Mouse (Mus musculus) kidney, embryonic 15.5 days (tissue): ENCODE data around the gene Dgke. TPM values are rescaled to one million over a fixed set of nuclear protein-coding genes. Genes with fewer than 3 reads are reported as not detected.

Experiments
- ATAC-seq: fragments of 200-750 bp; cut with Nextera tagmentation; replicated peaks from 2 replicates; pipeline ENCODE4 v1.8.0; 2017; ENCODE audit warnings: moderate TSS enrichment; ENCODE audit not compliant: low FRiP score
- H3K27ac ChIP-seq: fragments of 300-500 bp; sonication (generic); 2 replicates; pipeline ENCODE4 v1.5.1; 2015; ENCODE audit warnings: mild to moderate bottlenecking, inconsistent platforms
- H3K27me3 ChIP-seq: fragments of 300-500 bp; sonication (generic); 2 replicates; pipeline ENCODE4 v1.6.1; 2015; ENCODE audit warnings: inconsistent platforms
- H3K36me3 ChIP-seq: fragments of 300-500 bp; sonication (generic); 2 replicates; pipeline ENCODE4 v1.6.1; 2015; ENCODE audit warnings: inconsistent platforms
- H3K4me1 ChIP-seq: fragments of 300-500 bp; sonication (generic); 2 replicates; pipeline ENCODE4 v1.6.1; 2015; ENCODE audit warnings: inconsistent platforms
- H3K4me2 ChIP-seq: fragments of 300-500 bp; sonication (generic); 2 replicates; pipeline ENCODE4 v1.6.1; 2015; ENCODE audit warnings: moderate library complexity, mild to moderate bottlenecking, inconsistent platforms
- H3K4me3 ChIP-seq: fragments of 300-500 bp; sonication (generic); replicated peaks from 2 replicates; pipeline ENCODE4 v1.5.1; 2015; ENCODE audit warnings: mild to moderate bottlenecking, inconsistent platforms
- H3K9ac ChIP-seq: fragments of 300-500 bp; sonication (generic); 2 replicates; pipeline ENCODE4 v1.6.1; 2015; ENCODE audit warnings: mild to moderate bottlenecking, inconsistent platforms
- H3K9me3 ChIP-seq: fragments of 300-500 bp; sonication (generic); replicated peaks from 2 replicates; pipeline ENCODE4 v1.6.1; 2016; ENCODE audit warnings: inconsistent platforms
- WGBS: fragments of 180-500 bp; shearing (Covaris S2); methylation state at CpG from one replicate; pipeline ENCODE4 v1.1.7; 2015; ENCODE audit warnings: mixed read lengths; 5-methylcytosine and 5-hydroxymethylcytosine counted together
- polyA plus RNA-seq: library from polyadenylated mRNA; unstranded; fragments of >200 nt; fragmentation: Nextera tagmentation; extraction: Ambion mirVana; gene quantifications from 2 replicates; pipeline ENCODE4 v1.2.1, GENCODE M21; 2015

Gene Dgke
- polyA plus RNA-seq, 1 experiment from 2014 or later, result 4.6 TPM

DNA sequence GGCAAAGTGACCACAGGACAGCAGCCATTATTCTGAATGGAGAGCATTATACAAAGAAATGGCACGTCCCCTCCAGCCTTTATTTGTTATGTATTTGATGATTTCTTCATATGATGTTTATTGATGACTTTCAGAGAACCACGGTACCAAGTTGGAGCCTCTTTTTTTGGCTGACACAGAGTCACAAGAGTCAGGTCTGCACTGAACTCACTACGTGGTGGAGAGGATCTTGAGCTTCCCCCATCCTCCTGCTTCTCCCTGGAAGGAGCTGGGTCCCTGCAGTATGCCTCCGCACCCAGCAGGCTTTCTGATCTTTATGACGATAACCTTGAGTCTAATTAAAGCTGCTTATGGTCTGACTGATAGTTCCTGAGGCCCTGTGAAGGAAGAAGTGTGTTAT is 4.9 kb upstream of the Dgke start:
- 68% methylated on average over 5 of the region's 5 CpGs for WGBS
- ATAC-seq, result no peak

DNA sequence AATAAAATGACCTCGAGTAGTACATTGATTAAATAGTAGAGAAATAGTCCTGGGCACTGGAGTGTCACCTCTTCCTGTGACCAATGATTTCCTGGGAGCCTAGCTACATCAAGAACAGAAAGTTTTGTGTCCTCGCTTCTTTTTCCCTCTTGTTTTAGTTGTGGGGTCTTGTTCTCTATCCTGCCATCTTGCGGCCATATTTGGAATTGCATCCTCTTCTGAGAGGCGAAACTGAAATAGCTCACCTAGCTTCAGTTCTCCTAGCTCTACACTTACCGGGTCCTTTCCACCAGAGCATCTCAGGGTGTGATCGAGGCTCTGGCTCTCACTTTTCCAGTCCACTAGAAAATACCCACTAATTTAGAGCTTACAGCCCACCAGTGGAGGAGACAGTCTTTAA is 2.7 kb upstream of the Dgke start:
- no peak overlapping the region for H3K9ac ChIP-seq
- 28% methylated on average over 6 of the region's 6 CpGs for whole genome bisulfite sequencing

More for the DNA sequence above, 4.9 kb upstream of the Dgke start:
- H3K27ac ChIP-seq, result no peak overlapping the region
- H3K4me2 ChIP-seq, result no peak overlapping the region
- 0 out of 2 replicates have a peak, but pooled peaks cover 3% of the 10 kb centered on the region for H3K27me3 ChIP-seq
- H3K4me1 ChIP-seq, result 0 out of 2 replicates have a peak, but pooled peaks cover 11% of the 10 kb centered on the region
- no peak overlapping the region for H3K9ac ChIP-seq
- no peaks in the 10 kb centered on the region for H3K36me3 ChIP-seq
- no peaks in the 10 kb centered on the region for H3K9me3 ChIP-seq
- no peak overlapping the region for H3K4me3 ChIP-seq

DNA sequence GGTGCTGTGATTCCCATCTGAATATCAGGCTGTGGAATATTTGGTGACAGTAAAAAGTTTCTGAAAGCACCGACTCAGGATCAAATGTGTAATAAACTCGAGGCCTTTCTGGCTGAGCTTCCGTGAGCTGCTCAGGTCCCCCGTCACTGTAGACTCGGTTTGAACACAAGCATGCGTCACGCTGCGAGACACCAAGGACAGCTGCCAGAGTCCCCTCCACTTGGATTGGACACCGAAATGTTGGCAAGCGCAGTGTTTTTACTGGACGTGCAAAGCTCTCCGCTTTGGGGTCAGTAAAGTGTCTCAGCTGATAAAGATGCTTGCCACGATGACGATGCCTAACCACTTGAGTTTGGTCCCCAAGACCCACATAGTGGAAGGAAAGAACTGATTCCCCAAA is 2.0 kb upstream of the Dgke start:
- H3K9ac ChIP-seq, result no peak overlapping the region
- H3K4me2 ChIP-seq, result no peak overlapping the region
- no peak overlapping the region for H3K27ac ChIP-seq
- H3K9me3 ChIP-seq, result no peaks in the 10 kb centered on the region
- no peaks in the 10 kb centered on the region for H3K27me3 ChIP-seq
- WGBS, result 89% methylated on average over 14 of the region's 14 CpGs
- H3K36me3 ChIP-seq, result no peaks in the 10 kb centered on the region
- no peak overlapping the region for H3K4me3 ChIP-seq
- ATAC-seq, result no peak
- H3K4me1 ChIP-seq, result 0 out of 2 replicates have a peak, but pooled peaks cover 8% of the 10 kb centered on the region

More for the DNA sequence above, 2.7 kb upstream of the Dgke start:
- H3K9me3 ChIP-seq, result no peaks in the 10 kb centered on the region
- H3K27me3 ChIP-seq, result no peaks in the 10 kb centered on the region
- H3K4me2 ChIP-seq, result no peak overlapping the region
- no peaks in the 10 kb centered on the region for H3K36me3 ChIP-seq
- H3K4me1 ChIP-seq, result 0 out of 2 replicates have a peak, but pooled peaks cover 8% of the 10 kb centered on the region
- no peak overlapping the region for H3K4me3 ChIP-seq
- H3K27ac ChIP-seq, result no peak overlapping the region
- ATAC-seq, result no peak

DNA sequence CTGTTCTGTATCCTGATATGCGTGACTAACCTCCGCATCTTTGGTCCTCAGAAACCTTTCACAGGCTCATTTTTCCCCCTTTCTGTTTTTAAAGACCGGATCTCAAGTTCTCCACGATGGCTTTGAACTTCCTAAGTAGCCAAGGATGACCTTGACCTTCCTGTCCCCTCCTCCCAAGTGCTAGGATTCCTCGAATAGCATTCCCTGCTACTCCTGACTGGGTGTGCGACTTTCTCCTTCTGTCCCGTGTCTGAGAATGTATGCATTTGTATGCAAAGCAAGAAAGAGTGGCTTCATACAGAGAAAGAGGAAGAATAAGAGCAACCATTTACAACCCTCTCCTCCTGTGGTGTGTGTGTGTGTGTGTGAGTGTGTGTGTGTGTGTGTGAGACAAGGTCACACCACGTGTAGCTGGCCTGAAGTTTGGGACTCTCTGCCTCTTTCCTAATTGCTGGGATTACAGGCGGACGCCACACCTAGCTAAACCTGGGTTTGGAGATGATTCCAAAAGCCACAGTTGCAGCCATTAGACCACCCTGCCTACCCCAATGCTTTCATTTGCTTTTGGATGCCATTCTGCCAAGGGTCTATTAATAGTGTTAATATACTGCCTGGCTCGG is 1.3 kb upstream of the Dgke start:
- 52% methylated on average over 11 of the region's 11 CpGs for WGBS
- no peak overlapping the region for H3K27ac ChIP-seq
- H3K9ac ChIP-seq, result no peak overlapping the region
- H3K4me3 ChIP-seq, result no peak overlapping the region
- H3K27me3 ChIP-seq, result no peaks in the 10 kb centered on the region
- no peaks in the 10 kb centered on the region for H3K9me3 ChIP-seq
- no peak overlapping the region for H3K4me2 ChIP-seq
- ATAC-seq, result no peak
- H3K36me3 ChIP-seq, result no peaks in the 10 kb centered on the region
- 0 out of 2 replicates have a peak, but pooled peaks cover 8% of the 10 kb centered on the region for H3K4me1 ChIP-seq

DNA sequence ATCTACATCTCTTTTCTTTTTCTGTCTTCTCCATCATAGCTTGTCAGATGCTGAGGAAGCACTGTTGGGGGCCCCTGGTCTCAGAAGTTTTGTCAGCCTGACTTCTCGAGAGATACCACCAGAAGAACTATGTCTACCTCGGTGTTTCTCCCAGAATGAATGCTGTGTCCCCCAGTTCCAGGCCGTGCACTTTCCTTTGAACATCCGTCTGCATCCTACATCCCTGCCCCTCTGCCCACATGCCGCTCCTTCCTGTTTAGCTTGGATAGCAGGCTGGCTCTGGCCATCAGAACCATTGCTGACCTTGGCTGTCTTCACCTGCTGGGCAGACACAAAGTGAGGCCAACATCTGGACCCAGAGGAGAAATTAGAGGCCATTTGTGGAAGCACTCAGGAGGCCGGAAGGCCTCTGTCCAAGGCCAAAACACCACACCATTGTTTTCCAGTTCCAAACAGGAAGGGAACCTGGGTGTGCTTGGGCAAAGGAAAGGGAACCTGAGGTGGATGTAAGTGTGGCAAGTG is 712 bp upstream of the Dgke start:
- no peak overlapping the region for H3K4me3 ChIP-seq
- H3K36me3 ChIP-seq, result no peaks in the 10 kb centered on the region
- H3K4me2 ChIP-seq, result no peak overlapping the region
- H3K27me3 ChIP-seq, result no peaks in the 10 kb centered on the region
- H3K9ac ChIP-seq, result no peak overlapping the region
- no peak overlapping the region for H3K27ac ChIP-seq
- 69% methylated on average over 6 of the region's 6 CpGs for WGBS
- H3K4me1 ChIP-seq, result 0 out of 2 replicates have a peak, but pooled peaks cover 8% of the 10 kb centered on the region
- no peak for ATAC-seq
- no peaks in the 10 kb centered on the region for H3K9me3 ChIP-seq

DNA sequence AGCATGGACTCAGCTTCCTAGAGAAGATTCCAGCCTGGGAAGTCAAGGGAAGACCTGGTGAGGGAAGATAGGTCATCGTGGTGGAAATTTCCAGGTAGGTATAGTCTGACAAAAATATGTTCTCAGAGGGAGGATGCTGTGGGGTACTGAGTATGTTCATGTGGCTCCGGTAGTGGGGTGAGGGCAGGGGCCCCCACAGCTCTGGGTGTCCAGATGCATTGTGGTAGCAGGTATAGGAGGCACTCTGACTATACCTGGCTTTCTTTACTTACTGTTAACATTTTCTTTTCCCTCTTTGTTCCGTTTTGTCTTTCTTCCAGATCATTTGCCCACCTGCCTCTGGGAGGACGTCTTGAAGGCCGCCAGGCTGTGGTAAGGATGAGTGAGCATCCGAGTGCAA is 524 bp downstream of the Dgke start:
- no peak overlapping the region for H3K27ac ChIP-seq
- H3K9ac ChIP-seq, result no peak overlapping the region
- ATAC-seq, result no peak
- WGBS, result 75% methylated on average over 6 of the region's 6 CpGs
- H3K4me3 ChIP-seq, result no peak overlapping the region
- H3K4me1 ChIP-seq, result 0 out of 2 replicates have a peak, but pooled peaks cover 8% of the 10 kb centered on the region
- H3K4me2 ChIP-seq, result no peak overlapping the region
- H3K36me3 ChIP-seq, result no peaks in the 10 kb centered on the region
- H3K9me3 ChIP-seq, result no peaks in the 10 kb centered on the region
- no peaks in the 10 kb centered on the region for H3K27me3 ChIP-seq

DNA sequence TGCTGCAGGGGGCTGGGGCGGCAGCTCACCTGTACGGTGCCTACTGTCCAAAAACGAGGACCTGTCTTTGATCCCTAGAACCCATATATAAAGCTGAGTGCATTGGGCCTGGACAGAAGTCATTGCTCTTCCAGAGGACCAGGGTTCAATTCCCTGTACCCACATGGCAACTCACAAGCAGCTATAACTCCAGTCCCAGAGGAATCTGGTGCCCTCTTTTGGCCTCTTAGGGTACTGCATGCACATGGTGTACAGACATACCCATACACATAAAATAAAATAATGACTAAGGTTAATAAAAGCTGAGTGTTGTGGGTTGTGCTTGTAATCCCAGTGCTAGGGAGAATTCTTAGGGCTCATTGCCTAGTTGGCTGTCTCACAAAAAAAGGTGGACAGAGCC is 1.4 kb downstream of the Dgke start:
- Histone ChIP-seq H3K4me1 (peaks cover 11% of the 10 kb centered on the region; the same call in 1 of the 2 replicates), H3K9me3 (no peaks in the 10 kb centered on the region), H3K4me2 (no peak overlapping the region), H3K9ac (no peak overlapping the region), H3K27ac (no peak overlapping the region), H3K27me3 (no peaks in the 10 kb centered on the region), H3K36me3 (no peaks in the 10 kb centered on the region), H3K4me3 (no peak overlapping the region)
- no peak for ATAC-seq
- WGBS, result 95% methylated on average over 3 of the region's 3 CpGs

DNA sequence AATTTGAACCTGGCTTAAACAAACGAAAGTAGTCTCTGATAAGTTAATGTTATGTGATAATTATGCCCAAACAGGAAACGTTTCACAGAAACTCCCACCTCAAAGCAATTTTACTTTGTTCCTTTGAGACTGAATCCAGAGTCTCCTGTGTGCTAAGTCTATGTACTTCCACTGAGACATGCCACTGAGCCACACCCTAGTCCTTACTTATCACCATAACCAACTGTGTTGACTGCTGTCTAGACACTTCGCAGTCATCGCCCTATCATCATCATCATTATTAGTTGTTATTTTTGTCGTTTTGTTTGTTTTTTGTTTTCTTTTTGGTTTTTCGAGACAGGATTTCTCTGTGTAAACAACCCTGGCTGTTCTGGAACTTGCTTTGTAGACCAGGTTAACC is 2.3 kb downstream of the Dgke start:
- Histone ChIP-seq H3K27ac (no peak overlapping the region), H3K4me3 (no peak overlapping the region), H3K4me1 (peaks cover 15% of the 10 kb centered on the region), H3K36me3 (no peaks in the 10 kb centered on the region), H3K9ac (no peak overlapping the region), H3K9me3 (no peaks in the 10 kb centered on the region), H3K27me3 (no peaks in the 10 kb centered on the region), H3K4me2 (no peak overlapping the region)
- WGBS, result 82% methylated on average over 6 of the region's 6 CpGs
- ATAC-seq, result no peak

DNA sequence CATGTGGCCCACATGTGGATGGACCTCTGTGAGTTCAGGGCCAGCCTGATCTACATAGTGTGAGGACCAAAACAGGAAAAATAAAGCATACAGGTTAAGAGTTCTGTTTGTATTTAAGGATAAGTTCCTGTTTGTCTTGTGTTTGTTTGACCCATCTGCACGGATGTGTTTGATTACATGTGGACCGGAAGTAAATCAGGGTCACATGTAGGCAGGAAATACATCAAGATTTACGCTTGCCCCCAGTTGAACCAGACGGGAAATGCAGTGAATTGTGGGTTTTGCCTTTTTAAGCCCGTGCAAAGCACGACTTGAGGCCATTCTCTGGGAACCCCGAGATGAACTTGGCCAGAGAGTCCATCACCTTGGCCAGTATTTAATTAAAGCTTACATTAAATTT is 5.3 kb downstream of the Dgke start:
- ATAC-seq, result no peak
- Histone ChIP-seq H3K4me3 (no peak overlapping the region), H3K9ac (no peak overlapping the region), H3K9me3 (no peaks in the 10 kb centered on the region), H3K36me3 (no peaks in the 10 kb centered on the region), H3K4me1 (peaks cover 20% of the 10 kb centered on the region), H3K27ac (no peak overlapping the region), H3K4me2 (no peak overlapping the region), H3K27me3 (no peaks in the 10 kb centered on the region)
- WGBS, result 55% methylated on average over 7 of the region's 7 CpGs

DNA sequence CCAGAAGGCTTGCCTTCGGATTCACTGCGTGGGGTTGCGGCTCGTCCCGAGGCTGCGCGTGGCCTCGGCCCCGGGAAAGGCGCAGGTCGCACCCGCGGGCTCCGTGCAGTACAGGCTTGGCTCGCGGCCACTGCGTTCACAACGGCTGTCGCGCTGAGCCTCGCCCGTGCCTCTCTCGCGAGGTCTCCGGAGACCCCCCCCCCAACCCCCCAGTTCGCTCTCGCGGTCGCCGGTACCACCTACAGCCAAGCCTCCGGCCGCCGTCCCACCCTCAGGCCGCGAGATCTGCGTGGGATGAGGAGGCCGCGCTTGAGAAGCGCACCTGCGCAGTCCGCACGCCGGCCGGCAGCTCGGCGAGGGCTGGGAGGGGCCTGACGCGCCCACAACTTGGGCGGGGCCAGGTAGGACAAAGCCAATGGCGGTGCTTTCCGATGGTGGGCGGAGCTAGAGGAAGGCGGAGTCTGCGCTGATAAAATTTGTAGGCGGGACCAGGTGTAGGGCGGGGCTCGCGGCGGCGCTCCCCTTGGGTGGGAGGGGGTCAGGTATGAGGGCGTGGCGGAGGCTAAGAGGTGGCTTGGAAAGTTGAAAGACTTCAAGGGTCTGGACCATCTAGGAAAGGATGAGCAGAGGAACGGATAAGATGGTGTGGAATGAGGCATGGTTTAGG is 6.1 kb downstream of the Dgke start:
- H3K4me3 ChIP-seq, result peak overlapping the region; percentile 93
- no peaks in the 10 kb centered on the region for H3K9me3 ChIP-seq
- peaks cover 20% of the 10 kb centered on the region for H3K4me1 ChIP-seq
- peak overlapping the region; percentile 95 for H3K4me2 ChIP-seq
- peak overlapping the region; percentile 85 for H3K9ac ChIP-seq
- H3K27ac ChIP-seq, result peak overlapping the region; percentile 77
- peak; percentile 96 for ATAC-seq
- no peaks in the 10 kb centered on the region for H3K27me3 ChIP-seq
- H3K36me3 ChIP-seq, result 0 out of 2 replicates have a peak, but pooled peaks cover 3% of the 10 kb centered on the region
- WGBS, result under 1% methylated on average over 63 of the region's 63 CpGs

DNA sequence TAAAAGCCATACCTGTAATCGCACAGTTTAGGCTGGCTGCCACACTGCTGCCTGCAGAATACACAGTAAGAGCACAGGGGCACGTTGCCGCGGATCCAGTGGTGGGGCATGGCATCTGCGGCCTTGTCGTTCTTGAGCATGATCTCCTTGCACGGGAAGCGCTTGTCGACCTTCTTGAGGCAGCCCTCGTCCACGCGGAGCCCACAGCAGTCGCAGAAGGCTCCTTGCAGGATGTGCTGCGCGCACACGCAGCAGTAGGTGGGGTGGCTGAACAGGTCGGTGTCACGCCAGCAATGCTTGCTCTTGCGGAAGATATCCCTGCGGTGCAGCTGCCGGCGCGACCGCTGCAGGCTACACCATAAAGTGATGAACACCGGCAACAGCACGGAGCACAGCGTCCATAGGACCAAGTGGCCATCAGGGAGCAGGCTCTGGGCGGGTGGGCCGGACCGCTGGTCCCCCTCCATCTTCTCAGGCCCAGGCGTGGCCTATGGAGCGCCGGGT is 6.7 kb downstream of the Dgke start:
- H3K27me3 ChIP-seq, result no peaks in the 10 kb centered on the region
- WGBS, result under 1% methylated on average over 33 of the region's 33 CpGs
- H3K9me3 ChIP-seq, result no peaks in the 10 kb centered on the region
- H3K4me2 ChIP-seq, result peak overlapping the region; percentile 95
- peak; percentile 82 for ATAC-seq
- H3K27ac ChIP-seq, result peak overlapping the region; percentile 77
- H3K4me3 ChIP-seq, result peak overlapping the region; percentile 93
- peak overlapping the region; percentile 85 for H3K9ac ChIP-seq
- peaks cover 3% of the 10 kb centered on the region for H3K36me3 ChIP-seq
- H3K4me1 ChIP-seq, result peaks cover 20% of the 10 kb centered on the region
